Mouse (Mus musculus): ENCODE measurements around the gene Tmem59.

The Tmem59 gene

DNA sequence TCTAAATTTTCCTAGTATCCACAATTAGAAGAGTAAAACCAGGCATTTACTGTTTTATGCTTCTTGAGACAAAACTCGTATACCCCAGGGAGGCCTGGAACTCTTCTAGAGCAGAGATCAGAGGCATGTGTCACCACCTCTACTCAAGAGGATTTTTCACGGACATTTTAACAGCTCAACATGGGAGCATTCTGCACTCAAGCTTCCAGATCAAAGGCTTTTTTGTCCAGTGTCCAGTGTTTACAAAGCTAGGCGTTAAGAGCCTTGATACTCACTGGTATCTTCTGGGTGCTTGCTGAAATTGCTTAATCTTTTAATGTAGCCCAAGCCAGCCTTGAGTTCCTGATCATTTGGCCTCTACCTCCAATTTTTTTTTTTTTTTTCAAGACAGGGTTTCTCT, 54.0 kb downstream of the Tmem59 start:
- DNase-seq (ENCODE audit: extremely low spot score, low read depth, low spot score), result no peak

DNA sequence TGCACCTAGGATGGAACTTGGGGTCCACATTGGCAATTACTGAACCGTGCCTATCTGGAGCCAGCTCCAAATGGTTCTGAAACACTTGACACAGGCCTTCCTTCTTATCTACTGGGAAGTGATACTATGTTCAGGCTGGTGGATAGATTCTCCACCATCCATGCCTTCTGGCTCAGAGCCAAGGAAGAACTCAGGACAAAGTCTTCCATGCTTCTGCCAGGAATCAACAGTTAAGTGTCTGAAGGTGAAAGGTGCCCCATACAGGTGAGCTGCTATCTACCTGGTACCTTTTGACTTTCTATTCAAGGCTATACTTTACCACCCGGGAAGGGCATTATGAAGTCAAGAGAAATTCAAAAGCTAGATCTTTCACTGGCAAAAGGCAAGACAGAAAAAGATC, 60.1 kb downstream of the Tmem59 start:
- DNase-seq (ENCODE audit: extremely low spot score, low read depth, low spot score), result no peak

DNA sequence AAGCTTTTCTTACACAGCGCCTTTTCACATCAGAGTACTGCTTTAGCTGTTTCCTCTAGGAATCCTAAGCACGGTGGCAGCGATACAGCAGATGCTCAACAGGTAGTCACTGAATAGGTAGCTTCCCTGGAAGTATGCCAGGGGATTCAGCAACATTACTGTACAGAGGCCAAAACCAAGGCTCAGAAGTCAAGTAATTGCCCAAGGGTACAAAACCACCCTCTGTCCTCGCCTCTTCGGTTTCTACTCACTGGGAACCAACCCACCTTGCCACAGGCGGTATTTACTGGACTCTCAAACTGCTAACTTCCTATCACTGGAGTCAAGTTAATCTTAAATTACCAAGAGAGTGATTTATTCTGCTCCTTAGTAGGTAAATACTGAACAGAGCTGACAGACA, 62.0 kb downstream of the Tmem59 start:
- no peak for DNase-seq (ENCODE audit: extremely low spot score, low read depth, low spot score)

DNA sequence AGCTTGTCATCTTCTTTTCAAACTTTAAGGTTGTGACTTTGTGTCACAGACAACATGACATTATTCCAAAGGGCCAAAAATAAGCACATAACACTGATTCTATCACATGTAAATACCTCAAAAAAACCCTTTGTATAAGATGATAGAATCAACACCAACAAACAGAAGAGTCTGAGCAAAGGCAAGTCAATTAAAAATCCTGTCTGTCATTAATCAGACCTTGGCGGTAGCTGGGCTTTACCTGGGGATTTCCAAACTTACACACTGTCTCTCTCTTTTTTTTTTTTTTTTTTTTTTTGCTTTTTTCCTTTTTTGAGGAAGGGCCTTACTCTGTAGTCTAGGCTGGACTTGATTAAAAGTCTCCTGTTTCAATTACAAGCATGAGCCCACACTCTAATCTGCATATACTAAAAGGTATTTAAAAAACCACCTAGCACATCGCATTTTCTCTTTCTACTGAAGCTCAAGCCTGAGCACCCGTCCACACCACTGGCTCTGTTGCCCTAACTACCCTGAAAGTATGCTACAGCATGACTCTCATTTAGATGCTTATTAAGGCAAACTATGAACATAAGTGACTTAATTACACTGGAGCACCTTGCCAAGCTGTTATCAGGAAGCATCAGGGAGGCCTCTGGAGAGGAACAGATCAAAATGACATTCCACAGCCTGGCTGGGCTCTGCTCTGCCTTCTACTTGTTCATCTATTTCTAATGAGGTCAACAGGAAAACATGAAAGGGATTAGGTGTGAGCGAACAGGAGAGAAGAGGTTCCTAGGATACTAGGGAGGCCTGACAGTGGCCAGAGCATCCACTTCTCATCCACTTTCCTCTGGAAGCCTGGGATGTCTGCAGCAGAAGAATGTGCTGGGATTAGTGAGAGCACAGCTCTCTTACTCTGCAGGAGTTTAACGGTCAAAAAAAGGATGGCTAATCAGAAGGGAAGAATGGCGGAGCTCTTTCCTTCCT, 65.5 kb downstream of the Tmem59 start:
- no peak for DNase-seq (ENCODE audit: extremely low spot score, low read depth, low spot score)

DNA sequence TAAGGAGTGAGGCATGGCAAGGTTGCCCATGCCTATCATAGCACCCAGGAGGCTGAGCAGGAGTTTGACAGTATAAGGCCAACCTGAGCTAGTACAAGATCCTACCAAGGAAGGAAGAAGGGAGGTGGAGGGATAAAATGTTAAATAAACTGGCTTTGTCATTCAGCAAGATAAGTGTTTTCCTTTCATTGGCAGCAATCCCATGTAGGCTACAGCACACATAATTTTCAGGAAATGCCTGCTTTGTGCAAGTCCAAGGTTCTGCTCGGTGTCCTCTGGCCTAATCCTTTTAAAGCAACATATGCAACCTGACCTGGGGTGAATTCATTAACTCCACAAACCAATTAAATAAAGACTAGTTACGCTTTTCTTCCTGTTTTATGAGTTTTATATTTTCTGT, 67.2 kb downstream of the Tmem59 start:
- no peak for DNase-seq (ENCODE audit: extremely low spot score, low read depth, low spot score)

DNA sequence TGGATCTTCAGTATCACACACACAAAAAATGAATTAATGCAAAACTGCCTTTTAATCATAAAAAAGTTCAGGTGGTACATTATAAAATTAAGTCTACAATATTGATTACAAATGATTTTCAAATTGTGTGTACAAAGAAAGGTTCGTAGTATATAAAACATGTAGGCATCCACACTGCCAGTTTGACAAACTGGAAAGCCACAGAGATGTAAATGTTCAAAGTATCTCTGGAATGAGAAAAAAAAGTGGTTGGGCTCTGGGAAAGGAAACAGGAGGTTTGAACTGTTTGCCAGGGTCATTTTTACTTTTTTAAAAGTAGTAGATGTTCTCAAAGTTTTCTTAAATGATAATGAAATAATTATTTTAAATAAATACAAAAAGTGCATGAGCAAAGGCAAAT, 67.8 kb downstream of the Tmem59 start:
- no peak for DNase-seq (ENCODE audit: extremely low spot score, low read depth, low spot score)

DNA sequence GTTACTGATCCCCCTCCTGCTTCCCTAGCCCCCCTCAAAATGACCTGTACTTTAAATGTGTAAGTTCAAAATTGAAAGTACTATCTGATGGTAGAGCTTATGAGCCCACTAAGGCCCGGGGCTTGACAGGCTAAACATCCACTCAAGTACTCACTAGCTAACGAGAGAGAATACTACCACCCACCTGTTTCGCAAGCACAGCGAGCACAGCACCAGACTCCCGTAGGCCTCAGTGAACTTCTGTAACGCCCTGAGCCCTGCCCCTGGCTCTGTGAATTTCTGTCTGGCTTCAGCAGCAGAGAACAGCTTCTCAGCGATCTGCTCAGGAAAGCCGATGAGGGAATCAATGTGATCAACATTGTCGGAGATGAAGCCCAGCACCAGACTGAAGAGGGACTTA, 68.9 kb downstream of the Tmem59 start:
- no peak for DNase-seq (ENCODE audit: extremely low spot score, low read depth, low spot score)

DNA sequence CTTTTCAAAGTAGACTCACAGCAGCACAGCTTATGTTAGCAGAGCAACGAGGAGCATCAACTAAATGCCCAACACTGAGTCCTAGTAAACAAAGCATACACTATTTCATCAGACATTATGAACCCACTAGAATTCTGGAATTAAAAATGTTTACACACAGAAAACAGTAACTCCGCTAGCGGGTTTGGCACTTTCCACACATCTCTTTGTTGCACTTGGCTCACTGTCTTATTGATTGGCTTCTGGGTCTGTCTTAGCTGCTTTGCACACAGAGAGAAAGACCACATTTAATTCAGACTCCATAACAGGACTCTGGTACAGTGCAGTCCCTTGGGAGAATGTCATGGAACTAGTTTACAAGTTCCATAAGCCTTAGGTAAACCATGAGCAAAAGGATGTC, 69.9 kb downstream of the Tmem59 start:
- DNase-seq (ENCODE audit: extremely low spot score, low read depth, low spot score), result no peak

DNA sequence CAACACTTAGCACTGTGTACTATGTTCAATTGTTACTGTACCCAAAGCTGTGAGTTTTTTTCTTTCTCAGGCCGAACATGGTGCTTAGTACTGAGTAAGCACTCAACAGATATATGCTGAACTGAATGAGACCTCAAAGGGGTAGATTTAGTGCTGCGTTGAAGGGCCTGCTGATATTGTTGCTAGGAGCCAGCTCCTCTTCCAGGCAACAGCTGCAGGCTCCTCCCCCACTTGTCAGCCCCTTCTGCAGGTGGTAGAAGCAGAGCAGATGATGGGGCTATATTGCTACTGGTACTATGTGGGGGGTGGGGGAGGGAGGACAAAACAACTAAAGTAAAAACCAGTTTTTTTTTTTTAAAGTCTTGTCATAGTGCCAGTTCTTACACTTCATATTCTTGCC, 71.3 kb downstream of the Tmem59 start:
- no peak for DNase-seq (ENCODE audit: extremely low spot score, low read depth, low spot score)

DNA sequence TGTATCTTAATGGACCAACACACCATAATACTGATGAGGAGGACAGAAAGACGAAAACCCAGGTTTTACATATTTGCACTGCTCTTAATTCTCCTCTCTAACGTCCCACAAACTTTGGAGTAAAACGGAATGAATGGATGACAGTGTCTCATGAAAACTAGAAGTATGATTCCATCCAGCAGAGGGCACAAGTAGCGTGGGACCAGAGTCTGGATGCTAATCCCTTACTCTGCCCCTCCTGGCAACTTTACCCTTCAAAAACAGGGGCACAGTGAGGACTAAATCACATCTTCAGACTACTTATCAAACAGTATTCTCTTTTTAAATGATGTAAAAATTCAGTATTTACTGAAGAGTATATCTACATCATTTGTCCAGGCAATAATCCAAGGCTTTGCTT, 72.3 kb downstream of the Tmem59 start:
- no peak for DNase-seq (ENCODE audit: extremely low spot score, low read depth, low spot score)

All from hindlimb bud, embryonic 11.5 days (tissue).